Mouse (Mus musculus) lung, adult 2 months (tissue): ENCODE data around the gene Klhl9. TPM values are rescaled to one million over a fixed set of nuclear protein-coding genes. Genes with fewer than 3 reads are reported as not detected.
"Not testable (repeated sequence)": the region's sequence is repeated elsewhere in the genome, so short reads cannot be mapped to it uniquely, and the experiment has no call there.

ENCODE experiments used
- DNase-seq: peaks from one replicate; pipeline ENCODE4 v3.0.0; 2022
- H3K4me1 ChIP-seq: fragments of 200-500 bp; 2 replicates; pipeline ENCODE4 v1.6.1; 2011; ENCODE audit warnings: low read length; ENCODE audit not compliant: control insufficient read depth, insufficient read depth
- H3K4me3 ChIP-seq: fragments of 200-500 bp; replicated peaks from 2 replicates; pipeline ENCODE3; 2011; ENCODE audit warnings: low read depth, mild to moderate bottlenecking, control low read depth, low read length; ENCODE audit errors: extremely low read depth
- CTCF ChIP-seq: fragments of 200-500 bp; IDR thresholded peaks from 2 replicates; pipeline ENCODE4 v1.5.1; 2011; ENCODE audit warnings: mild to moderate bottlenecking, low read length, control low read depth; ENCODE audit not compliant: insufficient read depth
- POLR2A ChIP-seq: fragments of 200-500 bp; IDR thresholded peaks from 2 replicates; pipeline ENCODE4 v1.6.1; 2011; ENCODE audit warnings: low read depth, mild to moderate bottlenecking, control low read depth, low read length, borderline replicate concordance; ENCODE audit errors: extremely low read depth
- WGBS: fragments of 180-500 bp; shearing (Covaris S2); methylation state at CpG from one replicate; pipeline ENCODE4 v1.1.7; 2018; 5-methylcytosine and 5-hydroxymethylcytosine counted together
- polyA plus RNA-seq: library from polyadenylated mRNA; depleted of rRNA; stranded (reverse); fragments of >200 nt; gene quantifications from 2 replicates; pipeline ENCODE4 v1.2.3, GENCODE M21; 2012; rRNA removed

Gene Klhl9
- polyA plus RNA-seq = 19.6 and 19.7 TPM in 2 replicates

- Histone ChIP-seq H3K4me1 (peaks cover 18% of the 10 kb centered on the region), H3K4me3 (peak within 1 kb of the TSS; percentile 99)
- WGBS = under 1% methylated on average over 82 of the region's 82 CpGs
- no peak for TF ChIP-seq CTCF
- TF ChIP-seq POLR2A = peak; percentile 92
- DNase-seq = peak; percentile 91
Observed at GRCm38 (mm10) chr4:88721791-88722721, at the start of gene Klhl9, which contains the start of gene Gm26566. TSS of gene Klhl9 (minus strand) at chr4:88722465. TSS of gene Gm26566 (plus strand) at chr4:88721805.

DNA sequence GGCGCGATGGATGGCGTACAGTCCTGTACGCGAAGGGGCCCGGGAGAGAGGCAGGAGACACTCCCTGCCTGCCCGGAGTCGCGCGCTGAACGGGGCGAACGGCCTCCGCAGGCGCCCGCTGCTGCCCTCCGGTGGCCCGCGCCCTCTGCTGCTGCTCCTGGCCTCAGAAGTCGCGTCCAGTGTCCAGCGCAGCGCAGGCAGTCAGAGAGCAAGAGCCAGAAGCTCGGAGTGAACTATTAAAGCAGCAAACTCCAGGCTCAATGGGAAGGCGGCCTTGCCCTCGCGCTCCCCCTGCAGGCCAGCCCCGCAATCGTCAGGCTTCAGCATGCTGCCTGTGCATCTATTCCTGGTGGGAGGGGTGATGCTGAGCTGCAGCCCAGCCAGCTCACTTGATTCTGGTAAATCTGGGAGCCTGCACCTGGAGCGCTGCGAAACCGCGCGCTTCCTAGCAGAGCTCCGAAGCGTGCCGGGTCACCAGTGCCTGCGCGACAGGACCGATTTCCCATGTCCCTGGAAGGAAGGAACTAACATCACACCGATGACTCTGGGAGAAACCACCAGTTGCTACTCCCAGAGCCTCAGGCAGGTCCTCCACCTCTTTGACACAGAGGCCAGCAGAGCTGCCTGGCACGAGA lies 41.2 kb upstream of the Klhl9 start:
- H3K4me1 ChIP-seq, DNase-seq, H3K4me3 ChIP-seq: not testable (repeated sequence)
- WGBS = 3% methylated on average over 38 of the region's 42 CpGs
- 0 out of 2 replicates have a peak, but pooled peaks have one; percentile 11 for TF ChIP-seq CTCF
- TF ChIP-seq POLR2A = peak; percentile 45; the same call in 1 of the 2 replicates

GRCm38 (mm10) chr4:88762341-88762740 lies 40.1 kb upstream of the Klhl9 start:
- 50% methylated on average over 9 of the region's 9 CpGs for WGBS
- H3K4me1 ChIP-seq, DNase-seq, H3K4me3 ChIP-seq: not testable (repeated sequence)

GRCm38 (mm10) chr4:88761776-88762175 lies 39.5 kb upstream of the Klhl9 start:
- H3K4me1 ChIP-seq, H3K4me3 ChIP-seq: not testable (repeated sequence)
- 66% methylated on average over 6 of the region's 8 CpGs for WGBS
- peak; percentile 57 for DNase-seq

GRCm38 (mm10) chr4:88760431-88760830 lies 38.2 kb upstream of the Klhl9 start:
- TF ChIP-seq POLR2A (peak; percentile 68; the same call in 1 of the 2 replicates), CTCF (0 out of 2 replicates have a peak, but pooled peaks have one; percentile 8)
- DNase-seq = peak; percentile 68
- H3K4me3 ChIP-seq, H3K4me1 ChIP-seq: not testable (repeated sequence)
- under 1% methylated on average over 24 of the region's 28 CpGs for WGBS

- not testable (repeated sequence) for DNase-seq, H3K4me3 ChIP-seq, H3K4me1 ChIP-seq
- 12% methylated on average over 11 of the region's 14 CpGs for WGBS
Observed at GRCm38 (mm10) chr4:88759610-88760268, 37.5 kb upstream of the Klhl9 start, which contains the start of gene Gm13283. TSS of gene Gm13283 (plus strand) at chr4:88760119.

DNA sequence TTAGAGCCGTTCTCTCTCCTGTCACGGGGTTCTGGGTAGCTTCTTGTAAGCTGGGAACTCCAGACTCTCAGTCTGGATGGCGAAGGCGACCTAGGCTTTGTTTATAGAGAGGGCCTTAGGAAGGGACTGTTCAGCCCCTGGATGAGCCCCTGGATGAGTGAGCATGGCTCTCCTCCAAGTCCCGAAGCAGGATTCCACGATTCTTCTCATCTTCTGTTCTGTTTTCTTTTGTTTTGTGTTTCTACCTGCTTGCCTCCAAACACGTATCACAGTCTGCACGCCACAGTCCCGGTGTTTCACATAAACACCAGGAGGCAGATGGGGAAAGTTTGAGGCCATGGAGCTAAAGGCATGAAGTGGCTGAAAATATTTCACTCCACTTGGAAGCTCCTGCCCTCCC lies 36.5 kb upstream of the Klhl9 start:
- DNase-seq, H3K4me1 ChIP-seq, H3K4me3 ChIP-seq: not testable (repeated sequence)
- 85% methylated on average over 9 of the region's 9 CpGs for whole genome bisulfite sequencing

- DNase-seq = peak; percentile 89
- WGBS = under 1% methylated on average over 20 of the region's 21 CpGs
- TF ChIP-seq CTCF (peak; percentile 61), POLR2A (peak; percentile 52; the same call in 1 of the 2 replicates)
- H3K4me1 ChIP-seq = not testable (repeated sequence)
- H3K4me3 ChIP-seq = peak overlapping the region; percentile 89
Observed at GRCm38 (mm10) chr4:88757628-88758031, 35.4 kb upstream of the Klhl9 start.

DNA sequence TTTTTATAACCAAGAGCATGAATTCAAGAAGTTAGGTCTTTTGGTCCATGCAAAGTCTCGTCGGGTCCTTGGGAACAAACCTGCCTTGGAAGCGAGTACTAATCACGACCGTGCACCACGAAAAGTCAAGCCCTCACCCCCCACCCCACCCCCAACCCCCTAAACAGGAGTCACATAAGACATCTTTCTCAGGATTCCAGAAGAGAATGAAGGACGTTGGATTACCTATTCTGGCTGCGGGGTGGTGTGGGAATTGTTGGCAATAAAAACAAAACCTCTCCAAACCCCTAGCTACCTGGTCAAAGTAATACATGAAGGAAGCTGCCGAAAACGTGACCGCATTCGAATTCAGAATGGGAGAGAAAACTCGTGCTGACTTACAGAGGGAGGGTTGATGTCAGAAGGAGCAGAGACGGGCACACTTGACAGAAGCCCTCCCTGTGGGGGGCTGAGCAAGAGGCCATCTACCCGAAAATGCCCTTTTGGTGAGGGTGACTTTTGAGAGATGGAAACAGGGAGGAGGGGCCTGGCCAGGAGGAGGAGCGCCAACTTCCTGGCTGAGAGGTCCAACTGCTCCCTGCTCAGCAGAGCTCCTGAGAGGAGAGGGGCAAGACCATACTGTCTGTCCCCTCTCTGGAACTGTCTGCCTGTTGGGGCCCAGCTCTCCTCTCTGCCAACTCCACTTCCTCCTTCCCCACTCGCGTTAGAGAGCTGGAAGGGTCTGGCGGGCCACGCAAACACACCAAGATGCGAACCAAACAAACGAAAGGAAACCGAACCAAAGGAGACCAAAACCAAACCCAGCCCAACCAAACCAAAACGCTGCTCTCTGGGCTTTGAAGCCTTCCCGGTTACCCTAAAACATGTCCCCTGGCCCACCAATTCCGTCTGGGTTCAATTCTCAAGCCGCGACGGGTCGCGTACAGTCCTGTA lies 34.6 kb upstream of the Klhl9 start:
- peak; percentile 46; the same call in 1 of the 2 replicates for TF ChIP-seq POLR2A
- H3K4me3 ChIP-seq = peak overlapping the region; percentile 89
- DNase-seq = peak; percentile 47
- 8% methylated on average over 28 of the region's 31 CpGs for WGBS
- H3K4me1 ChIP-seq = not testable (repeated sequence)

- peak; percentile 66 for DNase-seq
- 75% methylated on average over 15 of the region's 15 CpGs for WGBS
Observed at GRCm38 (mm10) chr4:88754818-88755340, 32.6 kb upstream of the Klhl9 start, which contains the start of gene Gm13271. TSS of gene Gm13271 (plus strand) at chr4:88754868.

More at GRCm38 (mm10) chr4:88754818-88755340, 32.6 kb upstream of the Klhl9 start, which contains the start of gene Gm13271:
- H3K4me3 ChIP-seq, H3K4me1 ChIP-seq: not testable (repeated sequence)
